Mouse (Mus musculus): ENCODE measurements around the gene Mras. TPM values are rescaled to one million over a fixed set of nuclear protein-coding genes. Genes with fewer than 3 reads are reported as not detected.

The Mras gene
- total RNA-seq (2014; rRNA removed) (75.5 and 95.2 TPM in 2 replicates), polyA plus RNA-seq (2015; fragmentation: Nextera tagmentation; extraction: Ambion mirVana) (66.9 and 74.0 TPM in 2 replicates)

DNA sequence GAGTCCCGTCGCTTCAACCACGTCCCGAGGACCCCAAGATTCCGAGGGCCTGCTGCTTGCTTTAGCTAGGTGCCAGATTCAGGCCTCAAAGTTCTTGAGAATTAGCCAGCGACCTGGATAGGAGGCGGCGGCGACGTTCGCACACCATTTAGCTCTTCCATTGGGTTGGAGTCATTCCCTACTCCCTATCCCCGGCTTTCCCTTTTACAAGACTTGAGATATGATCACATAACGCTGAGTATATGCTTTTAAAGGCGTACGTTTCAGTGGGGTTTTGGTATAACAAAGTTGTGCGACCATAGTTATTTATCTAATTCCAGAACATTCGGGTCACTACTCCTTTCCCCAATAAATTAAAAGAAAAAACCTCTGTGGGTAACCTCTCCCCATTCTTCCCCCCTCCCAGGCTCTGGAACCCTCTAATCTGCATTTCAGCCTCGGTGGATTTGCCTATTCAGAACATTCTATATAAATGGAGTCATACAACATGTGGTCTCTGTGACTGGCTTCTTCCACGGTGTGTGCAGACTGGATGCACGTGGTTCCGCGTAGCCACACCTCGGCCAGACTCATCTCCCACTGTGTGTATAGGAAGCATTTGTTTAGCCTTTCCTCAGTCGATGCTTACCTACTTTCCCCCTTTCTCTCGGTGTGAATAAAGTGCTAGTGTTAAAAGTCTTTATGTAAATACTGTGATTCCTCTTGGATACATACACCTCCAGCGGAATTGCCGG lies at the start of gene Mras:
TSS of gene Mras (minus strand) at position 351 of the 734 bp plus-strand sequence.
- ATAC-seq = 0 out of 2 replicates have a peak, but pooled peaks have one; percentile 2

DNA sequence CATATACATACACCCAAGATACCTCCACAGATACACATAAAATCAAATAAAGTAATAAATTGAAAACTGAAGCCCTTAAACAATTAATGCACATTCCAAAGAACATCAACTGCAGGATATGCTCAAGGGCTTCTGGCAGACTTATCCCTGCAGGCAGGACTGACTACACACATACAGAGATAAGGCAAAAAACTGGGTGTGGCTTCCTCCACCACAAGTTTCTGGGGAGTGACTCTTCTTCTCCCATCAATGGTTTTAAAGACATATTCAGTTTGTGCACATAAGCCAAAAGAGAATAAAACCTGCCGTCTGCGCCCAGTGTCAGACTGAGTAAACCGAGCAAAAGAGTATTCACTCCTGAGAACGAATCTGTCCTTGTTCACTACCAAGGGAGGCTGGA lies 48.0 kb upstream of the Mras start:
- Histone ChIP-seq H3K4me2 (ENCODE audit: low read depth, low read length) (no peak overlapping the region), H3K27ac (no peak overlapping the region), H3K36me3 (ENCODE audit: insufficient read depth, low read length) (peaks cover 15% of the 10 kb centered on the region; the same call in 1 of the 2 replicates), H3K4me1 (ENCODE audit: insufficient read depth, low read length) (no peaks in the 10 kb centered on the region), H3K4me3 (ENCODE audit: low read length) (no peak overlapping the region), H3K9me3 (ENCODE audit: low read length) (no peaks in the 10 kb centered on the region), H3K9ac (replicated peaks; ENCODE audit: low read length) (no peak overlapping the region), H3K27me3 (ENCODE audit: insufficient read depth, low read length) (no peaks in the 10 kb centered on the region)
- 93% methylated on average over 4 of the region's 4 CpGs for WGBS
- ATAC-seq (no peak), DNase-seq (ENCODE audit: low spot score) (no peak)
- no peak for TF ChIP-seq CTCF (IDR thresholded peaks at IDR 0.05; ENCODE audit: low read depth)

More for the DNA sequence above, at the start of gene Mras:
- H3K4me1 ChIP-seq (ENCODE audit: insufficient read depth, low read length) = peaks cover 28% of the 10 kb centered on the region
- H3K9ac ChIP-seq (replicated peaks; ENCODE audit: low read length) = peak within 1 kb of the TSS; percentile 91
- H3K4me2 ChIP-seq (ENCODE audit: low read depth, low read length) = peak within 1 kb of the TSS; percentile 90
- 13% methylated on average over 27 of the region's 27 CpGs for WGBS
- DNase-seq (ENCODE audit: low spot score) = no peak
- no peaks in the 10 kb centered on the region for H3K27me3 ChIP-seq (ENCODE audit: insufficient read depth, low read length)
- peak within 1 kb of the TSS; percentile 89 for H3K4me3 ChIP-seq (ENCODE audit: low read length)
- no peak for TF ChIP-seq CTCF (IDR thresholded peaks at IDR 0.05; ENCODE audit: low read depth)
- H3K27ac ChIP-seq = peak within 1 kb of the TSS; percentile 94
- H3K36me3 ChIP-seq (ENCODE audit: insufficient read depth, low read length) = no peaks in the 10 kb centered on the region
- no peaks in the 10 kb centered on the region for H3K9me3 ChIP-seq (ENCODE audit: low read length)

DNA sequence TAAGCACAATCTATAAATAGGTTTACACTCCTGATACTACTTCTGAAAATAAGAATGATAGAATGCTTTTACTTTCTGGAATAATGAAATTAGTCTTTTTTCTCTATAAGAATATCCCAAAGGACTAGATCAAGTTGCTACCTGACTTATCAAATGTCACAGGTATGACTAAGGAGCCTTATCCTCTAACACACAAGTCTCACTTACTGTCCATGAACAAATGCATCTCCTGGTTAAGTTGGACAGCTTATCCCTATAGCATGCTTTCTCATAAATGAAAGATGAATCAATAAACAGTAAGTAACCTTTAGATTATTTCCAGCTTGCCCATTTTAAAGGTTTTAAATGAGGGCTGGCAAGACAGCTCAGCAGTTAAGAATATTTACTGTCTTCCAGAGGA lies 47.5 kb upstream of the Mras start:
- ATAC-seq = no peak
- Histone ChIP-seq H3K9me3 (ENCODE audit: low read length) (no peaks in the 10 kb centered on the region), H3K4me2 (ENCODE audit: low read depth, low read length) (no peak overlapping the region), H3K4me3 (ENCODE audit: low read length) (no peak overlapping the region), H3K36me3 (ENCODE audit: insufficient read depth, low read length) (peaks cover 14% of the 10 kb centered on the region; the same call in 1 of the 2 replicates), H3K27ac (no peak overlapping the region), H3K4me1 (ENCODE audit: insufficient read depth, low read length) (no peaks in the 10 kb centered on the region), H3K9ac (replicated peaks; ENCODE audit: low read length) (no peak overlapping the region), H3K27me3 (ENCODE audit: insufficient read depth, low read length) (no peaks in the 10 kb centered on the region)
- no peak for DNase-seq (ENCODE audit: low spot score)
- TF ChIP-seq CTCF (IDR thresholded peaks at IDR 0.05; ENCODE audit: low read depth) = no peak

DNA sequence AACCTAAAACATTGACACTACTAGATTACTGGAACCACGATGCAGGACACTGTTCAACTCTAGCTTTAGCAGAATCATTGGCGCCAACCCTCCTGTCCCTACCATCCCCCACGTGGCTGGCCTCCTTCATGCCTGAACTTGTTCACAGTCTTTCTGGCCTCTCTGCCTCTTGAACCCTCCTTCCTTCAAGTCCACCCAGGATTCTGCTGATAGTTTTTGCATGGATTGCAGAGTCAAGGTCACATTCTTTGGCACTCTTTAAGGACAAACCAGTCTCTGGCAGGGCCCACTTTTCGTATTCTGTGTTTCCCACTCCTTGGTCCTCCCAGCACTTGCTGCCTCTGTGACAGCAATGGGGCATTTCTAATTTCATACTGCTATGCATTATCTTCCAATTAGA lies 46.0 kb upstream of the Mras start:
- Histone ChIP-seq H3K27ac (no peak overlapping the region), H3K9me3 (ENCODE audit: low read length) (no peaks in the 10 kb centered on the region), H3K4me3 (ENCODE audit: low read length) (no peak overlapping the region), H3K4me2 (ENCODE audit: low read depth, low read length) (no peak overlapping the region), H3K27me3 (ENCODE audit: insufficient read depth, low read length) (no peaks in the 10 kb centered on the region), H3K9ac (replicated peaks; ENCODE audit: low read length) (no peak overlapping the region), H3K36me3 (ENCODE audit: insufficient read depth, low read length) (peaks cover 11% of the 10 kb centered on the region; the same call in 1 of the 2 replicates), H3K4me1 (ENCODE audit: insufficient read depth, low read length) (no peaks in the 10 kb centered on the region)
- no peak for TF ChIP-seq CTCF (IDR thresholded peaks at IDR 0.05; ENCODE audit: low read depth)
- 82% methylated on average over 4 of the region's 4 CpGs for WGBS
- no peak for ATAC-seq
- no peak for DNase-seq (ENCODE audit: low spot score)

DNA sequence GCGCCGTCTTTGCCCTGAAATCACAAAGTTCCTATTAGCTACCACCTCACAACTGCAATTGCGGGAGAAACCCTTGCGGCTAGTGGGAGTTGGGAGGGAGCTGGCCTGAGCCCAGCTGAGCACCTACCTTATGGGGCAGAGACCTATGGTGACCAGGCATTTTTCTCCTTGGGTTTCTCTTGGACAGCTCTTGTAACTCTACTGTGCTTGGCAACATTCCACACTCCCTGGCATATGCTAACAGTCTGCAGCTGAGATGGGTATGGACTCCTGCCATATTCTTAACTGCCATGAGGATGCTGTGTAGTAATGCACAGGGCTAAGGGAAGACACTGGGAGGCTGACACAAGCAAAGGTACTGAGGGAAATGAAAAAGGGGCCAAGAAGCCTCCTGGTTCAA lies 43.6 kb upstream of the Mras start:
- no peak overlapping the region for H3K4me3 ChIP-seq (ENCODE audit: low read length)
- ATAC-seq (peak; percentile 43; the same call in 1 of the 2 replicates), DNase-seq (ENCODE audit: low spot score) (peak; percentile 73)
- no peak for TF ChIP-seq CTCF (IDR thresholded peaks at IDR 0.05; ENCODE audit: low read depth)
- H3K27me3 ChIP-seq (ENCODE audit: insufficient read depth, low read length) = no peaks in the 10 kb centered on the region
- H3K27ac ChIP-seq = no peak overlapping the region
- 63% methylated on average over 4 of the region's 4 CpGs for WGBS
- H3K9ac ChIP-seq (replicated peaks; ENCODE audit: low read length) = no peak overlapping the region
- H3K9me3 ChIP-seq (ENCODE audit: low read length) = no peaks in the 10 kb centered on the region
- no peak overlapping the region for H3K4me2 ChIP-seq (ENCODE audit: low read depth, low read length)
- H3K4me1 ChIP-seq (ENCODE audit: insufficient read depth, low read length) = no peaks in the 10 kb centered on the region
- peaks cover 2% of the 10 kb centered on the region; the same call in 1 of the 2 replicates for H3K36me3 ChIP-seq (ENCODE audit: insufficient read depth, low read length)

DNA sequence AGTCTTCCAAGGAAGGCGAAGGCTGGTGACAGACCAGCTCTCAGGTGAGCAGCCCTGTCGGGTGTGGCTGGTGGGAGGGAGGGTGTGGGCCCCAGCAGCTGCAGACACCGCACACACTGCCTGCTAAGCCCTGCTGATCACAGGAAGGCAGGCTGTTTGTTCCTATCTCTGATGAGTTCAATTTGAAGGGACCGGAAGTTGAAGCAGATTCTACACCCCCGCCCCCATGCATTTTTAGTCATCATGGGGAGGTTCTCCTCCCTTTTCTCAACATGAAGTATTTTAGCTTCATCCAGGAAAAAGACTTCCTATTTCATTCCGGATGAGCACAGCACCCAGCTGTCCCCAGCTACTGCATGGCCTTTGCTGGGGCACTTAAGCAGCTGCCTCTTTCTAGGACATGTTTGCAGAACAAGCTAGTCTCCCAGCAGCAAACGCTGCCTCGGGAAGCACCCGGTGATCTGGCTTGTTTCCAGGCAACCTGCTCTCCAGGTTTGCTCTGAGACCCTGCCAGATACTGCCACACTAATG lies 42.1 kb upstream of the Mras start:
- peak; percentile 39 for DNase-seq (ENCODE audit: low spot score)
- ATAC-seq = 0 out of 2 replicates have a peak, but pooled peaks have one; percentile 24
- TF ChIP-seq CTCF (IDR thresholded peaks at IDR 0.05; ENCODE audit: low read depth) = no peak
- H3K27me3 ChIP-seq (ENCODE audit: insufficient read depth, low read length) = no peaks in the 10 kb centered on the region
- no peaks in the 10 kb centered on the region for H3K4me1 ChIP-seq (ENCODE audit: insufficient read depth, low read length)
- H3K4me3 ChIP-seq (ENCODE audit: low read length) = no peak overlapping the region
- H3K36me3 ChIP-seq (ENCODE audit: insufficient read depth, low read length) = 0 out of 2 replicates have a peak, but pooled peaks cover 6% of the 10 kb centered on the region
- no peak overlapping the region for H3K27ac ChIP-seq
- WGBS = 56% methylated on average over 9 of the region's 9 CpGs
- H3K9me3 ChIP-seq (ENCODE audit: low read length) = no peaks in the 10 kb centered on the region
- no peak overlapping the region for H3K4me2 ChIP-seq (ENCODE audit: low read depth, low read length)
- H3K9ac ChIP-seq (replicated peaks; ENCODE audit: low read length) = no peak overlapping the region

DNA sequence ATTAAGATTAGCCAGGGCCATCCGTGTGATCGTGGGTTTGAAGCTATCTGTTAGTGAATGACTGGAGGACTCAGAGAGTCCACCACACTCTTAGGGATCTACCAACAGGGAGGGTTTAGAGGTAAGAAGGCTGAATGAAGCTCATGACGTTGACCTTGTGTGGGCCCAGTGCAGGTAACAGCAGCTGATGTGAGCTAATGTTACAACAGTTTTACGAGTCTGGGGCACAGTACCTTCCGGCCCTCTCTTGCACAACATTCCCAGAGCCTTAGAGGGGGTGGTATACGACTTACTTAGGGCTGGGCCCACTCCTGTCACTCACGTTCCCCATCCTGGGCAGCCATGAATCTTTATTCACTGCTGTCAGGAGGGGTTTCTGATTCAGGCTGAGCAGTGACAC lies 34.2 kb upstream of the Mras start:
- Histone ChIP-seq H3K36me3 (ENCODE audit: insufficient read depth, low read length) (0 out of 2 replicates have a peak, but pooled peaks cover 6% of the 10 kb centered on the region), H3K4me3 (ENCODE audit: low read length) (no peak overlapping the region), H3K9ac (replicated peaks; ENCODE audit: low read length) (no peak overlapping the region), H3K4me2 (ENCODE audit: low read depth, low read length) (no peak overlapping the region), H3K27ac (no peak overlapping the region), H3K9me3 (ENCODE audit: low read length) (no peaks in the 10 kb centered on the region), H3K27me3 (ENCODE audit: insufficient read depth, low read length) (no peaks in the 10 kb centered on the region), H3K4me1 (ENCODE audit: insufficient read depth, low read length) (no peaks in the 10 kb centered on the region)
- TF ChIP-seq CTCF (IDR thresholded peaks at IDR 0.05; ENCODE audit: low read depth) = no peak
- 89% methylated on average over 7 of the region's 7 CpGs for WGBS
- ATAC-seq (no peak), DNase-seq (ENCODE audit: low spot score) (no peak)
